Comparison of ENCODE assay signal across 10 mouse cellular contexts in the genomic region with DNA sequence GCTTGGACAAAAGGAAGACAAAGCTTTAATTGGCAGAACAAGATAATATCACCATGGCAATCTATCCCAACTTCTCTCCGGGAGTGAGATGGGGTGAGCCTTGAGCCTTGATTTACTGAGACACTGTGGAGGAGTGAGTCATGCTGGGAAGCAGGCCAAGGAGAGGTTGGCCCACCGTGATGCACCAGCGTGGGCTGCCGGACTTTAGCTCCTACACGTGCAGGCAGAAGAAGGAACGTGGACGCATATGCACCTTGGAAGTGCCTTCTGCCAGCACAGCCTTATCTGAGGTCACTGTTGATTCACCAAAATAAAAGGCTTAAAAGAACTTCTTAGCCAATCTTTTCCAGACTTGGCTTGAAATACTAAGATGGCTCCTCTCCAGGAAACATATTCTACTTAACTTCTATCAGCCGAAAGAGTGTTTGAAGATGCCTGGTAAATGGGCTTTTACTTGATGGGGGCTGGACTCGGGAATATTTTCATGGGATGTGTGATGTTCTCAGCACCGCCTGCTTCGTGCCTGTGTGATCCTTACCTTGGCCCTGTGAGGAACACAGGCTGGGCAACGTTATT.
DNase-seq lines count a peak whose midpoint lies in the region; ATAC-seq lines count a peak whose summit lies in the region.
"Had no signal": no experiment of that assay in that cellular context is flagged by ENCODE, and none has a peak within 500 bp of the region (broad histone marks: within the 10 kb centered on the region; RNA-seq: fewer than 3 reads in every experiment).

No protein-coding gene starts in this region.

- H3K36me3 ChIP-seq in kidney, embryonic 14.5 days (ENCODE audit: control insufficient read depth, insufficient read depth, low read length) = peaks cover 11% of the 10 kb centered on the region; the same call in 1 of the 2 replicates

- no peak overlapping the region for H3K27ac ChIP-seq in kidney, embryonic 14.5 days (ENCODE audit: low read depth, low read length)
- H3K27ac ChIP-seq: hindbrain, embryonic 13.5 days; midbrain, embryonic 13.5 days had no signal

- no peaks in the 10 kb centered on the region for H3K9me3 ChIP-seq in kidney, embryonic 14.5 days (ENCODE audit: control insufficient read depth, low read length)
- H3K9me3 ChIP-seq: hindbrain, embryonic 13.5 days; midbrain, embryonic 13.5 days had no signal

- H3K4me3 ChIP-seq in kidney, embryonic 14.5 days (ENCODE audit: low read length) = no peak overlapping the region
- H3K4me3 ChIP-seq: hindbrain, embryonic 13.5 days; midbrain, embryonic 13.5 days had no signal

- 77% methylated on average over 12 of the region's 12 CpGs for WGBS in kidney, embryonic 14.5 days

- no peaks in the 10 kb centered on the region for H3K27me3 ChIP-seq in kidney, embryonic 14.5 days (ENCODE audit: control insufficient read depth, insufficient read depth, low read length)
- H3K27me3 ChIP-seq: hindbrain, embryonic 13.5 days; midbrain, embryonic 13.5 days; Patski had no signal

- H3K9ac ChIP-seq in kidney, embryonic 14.5 days (ENCODE audit: low read depth, low read length) = no peak overlapping the region
- H3K9ac ChIP-seq: hindbrain, embryonic 13.5 days; midbrain, embryonic 13.5 days had no signal

- DNase-seq in kidney, postnatal 14 days = peak; percentile 29
- peak; percentile 86 for DNase-seq in adrenal gland, adult 2 months
- peak; percentile 80 for DNase-seq in brain, adult 2 months (ENCODE audit: low read depth, low spot score)
- peak; percentile 40 to 45 for DNase-seq in lung, postnatal 4 days
- no peak for DNase-seq in retina, postnatal 1 day
- no peak for DNase-seq in layer of hippocampus, postnatal 25 days (ENCODE audit: extremely low spot score in 1 of 2, low spot score in 1 of 2)

- no peak for ATAC-seq in kidney, embryonic 14.5 days (ENCODE audit: low FRiP score, low TSS enrichment)
- ATAC-seq: midbrain, embryonic 13.5 days; Patski had no signal

- no peak overlapping the region for H3K4me2 ChIP-seq in kidney, embryonic 14.5 days (replicated peaks; ENCODE audit: low read depth, low read length)
- H3K4me2 ChIP-seq: hindbrain, embryonic 13.5 days; midbrain, embryonic 13.5 days had no signal

- no peaks in the 10 kb centered on the region for H3K4me1 ChIP-seq in kidney, embryonic 14.5 days (ENCODE audit: control insufficient read depth, insufficient read depth, low read length)
- H3K4me1 ChIP-seq: hindbrain, embryonic 13.5 days; midbrain, embryonic 13.5 days had no signal

Comparison
In these comparisons a context has a peak if more than half of its experiments do, and no peak if none do; other contexts are left out.
1. DNase-seq: peak in kidney, postnatal 14 days (single experiment), adrenal gland, adult 2 months (single experiment), brain, adult 2 months (single experiment) and lung, postnatal 4 days (2 of 2); none in retina, postnatal 1 day (single experiment) and layer of hippocampus, postnatal 25 days (0 of 2).